In the genomic region with DNA sequence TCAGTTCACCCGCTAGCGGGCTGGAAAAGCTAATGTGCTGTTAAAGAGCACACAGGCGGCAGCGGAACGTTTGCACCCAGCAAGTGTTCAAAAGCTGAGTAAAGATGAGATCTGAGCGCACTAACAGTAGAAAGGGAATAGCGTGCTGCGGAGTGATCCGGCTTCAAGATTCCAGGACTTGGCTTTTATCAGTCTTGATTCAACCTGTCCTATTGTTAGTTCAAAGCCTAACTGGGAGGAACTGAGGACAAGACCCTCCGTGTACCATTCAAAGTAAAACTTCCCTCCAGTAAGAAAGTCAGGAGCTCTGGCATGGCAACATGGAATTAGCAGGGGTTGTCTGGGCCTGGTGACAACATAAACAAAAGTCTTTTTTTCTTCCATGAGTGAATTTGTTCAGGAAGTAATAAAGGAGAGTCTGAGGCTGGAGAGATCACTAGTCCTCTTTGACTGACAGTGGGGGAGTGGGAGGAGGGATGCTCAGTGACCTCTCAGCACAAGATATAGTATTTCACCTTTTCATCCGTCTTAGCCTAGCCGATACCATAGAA, we compare ENCODE assay signal across 8 mouse cellular contexts. TPM values are rescaled to one million over a fixed set of nuclear protein-coding genes. Genes with fewer than 3 reads are reported as not detected.
DNase-seq lines count a peak whose midpoint lies in the region; ATAC-seq lines count a peak whose summit lies in the region.

No protein-coding gene starts in this region.

- peak overlapping the region; percentile 80 for H3K4me2 ChIP-seq in forebrain, embryonic 15.5 days (replicated peaks)

- WGBS in forebrain, embryonic 15.5 days = under 1% methylated on average over 12 of the region's 12 CpGs
- 1% methylated on average over 12 of the region's 12 CpGs for WGBS in limb, embryonic 10.5 days

- H3K9ac ChIP-seq in forebrain, embryonic 15.5 days (replicated peaks) = peak overlapping the region; percentile 66; the same call in 1 of the 2 replicates

- H3K27me3 ChIP-seq in megakaryocyte, embryonic 14.5 days (replicated peaks) = peaks cover 22% of the 10 kb centered on the region
- no peaks in the 10 kb centered on the region for H3K27me3 ChIP-seq in forebrain, embryonic 15.5 days
- H3K27me3 ChIP-seq in limb, embryonic 10.5 days (ENCODE audit: low read depth, poor library complexity, severe bottlenecking) = peaks cover 7% of the 10 kb centered on the region

- DNase-seq in limb, embryonic 10.5 days (ENCODE audit: low spot score) = peak; percentile 48
- DNase-seq in retina, postnatal 1 day = peak; percentile 71
- no peak for DNase-seq in T-cell, adult 2 months (ENCODE audit: low spot score)
- DNase-seq in thymus, adult 18-20 months = no peak

- H3K27ac ChIP-seq in forebrain, embryonic 15.5 days (replicated peaks) = peak overlapping the region; percentile 90
- H3K27ac ChIP-seq in limb, embryonic 10.5 days = no peak overlapping the region

- ATAC-seq in megakaryocyte, adult 5-6 weeks (ENCODE audit: poor library complexity, severe bottlenecking) = no peak
- peak; percentile 16 for ATAC-seq in forebrain, embryonic 15.5 days (replicated peaks)
- ATAC-seq in activated CD4-positive, CD25-positive, alpha-beta regulatory T cell, adult 4 months = no peak

- H3K36me3 ChIP-seq in megakaryocyte, embryonic 14.5 days (replicated peaks; ENCODE audit: low read length) = no peaks in the 10 kb centered on the region
- no peaks in the 10 kb centered on the region for H3K36me3 ChIP-seq in forebrain, embryonic 15.5 days
- H3K36me3 ChIP-seq in limb, embryonic 10.5 days = no peaks in the 10 kb centered on the region

- peak overlapping the region; percentile 33 for H3K4me3 ChIP-seq in megakaryocyte, embryonic 14.5 days (replicated peaks)
- peak overlapping the region; percentile 68 for H3K4me3 ChIP-seq in forebrain, embryonic 15.5 days
- peak overlapping the region; percentile 79 for H3K4me3 ChIP-seq in limb, embryonic 10.5 days

- H3K4me1 ChIP-seq in megakaryocyte, embryonic 14.5 days = peaks cover 19% of the 10 kb centered on the region
- H3K4me1 ChIP-seq in forebrain, embryonic 15.5 days = peaks cover 25% of the 10 kb centered on the region
- peaks cover 22% of the 10 kb centered on the region for H3K4me1 ChIP-seq in limb, embryonic 10.5 days

- H3K9me3 ChIP-seq in megakaryocyte, embryonic 14.5 days = peaks cover 6% of the 10 kb centered on the region
- no peaks in the 10 kb centered on the region for H3K9me3 ChIP-seq in forebrain, embryonic 15.5 days
- no peaks in the 10 kb centered on the region for H3K9me3 ChIP-seq in limb, embryonic 10.5 days (replicated peaks)

RNA-seq across cellular contexts. Expression of gene Plch1, which starts 0.8 kb away (rescaled TPM):
- polyA plus RNA-seq in megakaryocyte, embryonic 14.5 days (2012; ENCODE audit: insufficient read depth, low replicate concordance) = not detected in 2 replicates
- total RNA-seq in megakaryocyte, adult 5-6 weeks (2015) = not detected in 2 replicates
- total RNA-seq in megakaryocyte, adult 5-6 weeks (2017) = not detected in 2 replicates
- polyA plus RNA-seq in forebrain, embryonic 15.5 days (2015; fragmentation: Nextera tagmentation; extraction: Ambion mirVana) = 6.1 and 6.4 TPM in 2 replicates
- polyA plus RNA-seq in limb, embryonic 10.5 days (2016; fragmentation: Nextera tagmentation; extraction: Ambion mirVana) = 4.1 and 4.5 TPM in 2 replicates
- polyA plus RNA-seq in activated CD4-positive, CD25-positive, alpha-beta regulatory T cell, adult 4 months (2017; shearing (Covaris generic)) = not detected

RNA-seq across cellular contexts. Expression of gene E130311K13Rik, which starts 29.2 kb away (rescaled TPM):
- 2.4 and 4.0 TPM in 2 replicates for polyA plus RNA-seq in megakaryocyte, embryonic 14.5 days (2012; ENCODE audit: insufficient read depth, low replicate concordance)
- total RNA-seq in megakaryocyte, adult 5-6 weeks (2015) = 1.1 and 2.1 TPM in 2 replicates
- 2.0 and 3.0 TPM in 2 replicates for total RNA-seq in megakaryocyte, adult 5-6 weeks (2017)
- 6.6 TPM in 2 replicates for polyA plus RNA-seq in forebrain, embryonic 15.5 days (2015; fragmentation: Nextera tagmentation; extraction: Ambion mirVana)
- polyA plus RNA-seq in limb, embryonic 10.5 days (2016; fragmentation: Nextera tagmentation; extraction: Ambion mirVana) = 2.6 and 3.3 TPM in 2 replicates
- polyA plus RNA-seq in activated CD4-positive, CD25-positive, alpha-beta regulatory T cell, adult 4 months (2017; shearing (Covaris generic)) = 10 to 100 TPM in 1 of 2 experiments, 1 to 10 TPM in 1; 7.8 to 12.5 TPM

Comparison
In these comparisons a context has a peak if more than half of its experiments do, and no peak if none do; other contexts are left out.
1. DNase-seq: peak in limb, embryonic 10.5 days (single experiment) and retina, postnatal 1 day (single experiment); none in T-cell, adult 2 months (single experiment) and thymus, adult 18-20 months (0 of 2).
2. Peak in every context shown above with its lines, with median percentiles within 50 percentile points of each other: H3K4me3 ChIP-seq.